Mouse (Mus musculus) E14TG2a.4 (cell line): ENCODE results near the gene Rsph10b.

ENCODE experiments used
- H3K27me3 ChIP-seq: 2 replicates; pipeline ENCODE4 v1.6.1; 2014; ENCODE audit warnings: low read length, control low read depth; ENCODE audit not compliant: insufficient read depth
- H3K36me3 ChIP-seq: 2 replicates; pipeline ENCODE4 v1.6.1; 2014; ENCODE audit warnings: low read length, control low read depth; ENCODE audit not compliant: insufficient read depth
- H3K4me1 ChIP-seq: replicated peaks from 2 replicates; pipeline ENCODE4 v1.6.1; 2014; ENCODE audit warnings: low read depth, low read length, control low read depth
- H3K4me3 ChIP-seq: replicated peaks from 2 replicates; pipeline ENCODE4 v1.5.1; 2014; ENCODE audit warnings: mild to moderate bottlenecking, low read length
- H3K9me3 ChIP-seq: 2 replicates; pipeline ENCODE4 v1.6.1; 2014; ENCODE audit warnings: low read length, control low read depth
- CTCF ChIP-seq: conservative IDR thresholded peaks from 2 replicates; pipeline ENCODE4 v1.5.1; 2014; ENCODE audit warnings: low read length
- NANOG ChIP-seq: IDR thresholded peaks from 2 replicates; pipeline ENCODE4 v1.6.1; 2014; ENCODE audit warnings: borderline replicate concordance, low read length, mixed read lengths
- POU5F1 ChIP-seq: IDR thresholded peaks from 2 replicates; pipeline ENCODE4 v1.6.1; 2014; ENCODE audit warnings: low read length, borderline replicate concordance

Gene Rsph10b

DNA sequence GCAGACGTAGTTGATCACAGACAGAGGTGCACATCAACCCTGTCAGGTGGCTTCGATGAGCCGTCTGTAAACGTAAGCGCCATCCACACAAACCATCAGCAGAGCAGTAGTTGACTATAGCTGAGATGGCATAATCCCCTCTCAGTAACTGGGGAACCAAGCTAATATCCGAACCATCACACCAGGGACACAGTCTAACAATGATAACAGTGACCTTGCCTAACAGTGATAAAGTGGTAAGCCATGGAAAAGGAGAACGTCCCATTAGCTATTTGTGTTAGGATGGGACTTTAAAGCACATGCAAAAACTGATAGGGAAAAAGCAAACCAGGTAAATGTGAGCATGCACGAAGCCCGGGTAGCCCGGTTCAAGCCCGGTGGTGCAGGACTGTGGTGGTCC lies 43.4 kb downstream of the Rsph10b start:
- TF ChIP-seq NANOG = no peak
- TF ChIP-seq POU5F1 = no peak
- no peak for TF ChIP-seq CTCF
- Histone ChIP-seq H3K27me3 (no peaks in the 10 kb centered on the region), H3K9me3 (no peaks in the 10 kb centered on the region), H3K4me1 (peaks cover 20% of the 10 kb centered on the region), H3K4me3 (no peak overlapping the region), H3K36me3 (no peaks in the 10 kb centered on the region)

DNA sequence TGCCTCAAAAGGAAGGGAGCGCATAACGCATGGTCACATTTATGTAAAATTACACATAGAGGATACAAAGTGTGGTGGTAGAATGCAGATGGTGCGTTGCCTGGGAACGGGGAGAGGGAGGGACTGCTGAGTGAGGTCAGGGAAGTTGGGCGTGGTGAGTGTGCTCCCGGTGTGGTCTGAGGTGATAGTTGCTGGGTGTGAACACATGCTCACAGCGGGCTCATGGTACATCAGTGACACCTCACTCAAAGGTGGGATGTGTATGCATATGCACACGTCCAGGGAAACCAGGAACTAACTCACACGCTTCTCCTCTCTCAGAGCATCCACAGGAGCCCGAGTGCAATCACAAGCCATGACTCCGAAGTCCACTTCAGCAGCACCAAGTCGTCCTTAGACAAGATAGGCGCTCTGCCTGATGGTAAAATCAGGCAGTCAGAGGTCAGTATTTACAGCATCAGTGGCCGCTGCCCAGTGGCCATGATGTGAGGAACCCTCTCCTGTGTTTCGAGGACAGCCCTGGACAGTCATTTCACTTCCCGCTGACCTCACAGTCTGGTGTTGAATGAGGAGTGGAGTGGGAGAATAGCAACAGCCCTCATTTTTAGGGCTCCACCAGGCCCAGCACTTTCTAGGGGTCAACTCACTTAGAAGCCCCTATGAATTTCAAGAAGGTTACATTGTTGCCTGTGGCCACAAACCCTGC lies 44.0 kb downstream of the Rsph10b start:
- Histone ChIP-seq H3K27me3 (no peaks in the 10 kb centered on the region), H3K4me3 (peak overlapping the region; percentile 32; the same call in 1 of the 2 replicates), H3K9me3 (no peaks in the 10 kb centered on the region), H3K36me3 (no peaks in the 10 kb centered on the region), H3K4me1 (peaks cover 25% of the 10 kb centered on the region)
- no peak for TF ChIP-seq NANOG

DNA sequence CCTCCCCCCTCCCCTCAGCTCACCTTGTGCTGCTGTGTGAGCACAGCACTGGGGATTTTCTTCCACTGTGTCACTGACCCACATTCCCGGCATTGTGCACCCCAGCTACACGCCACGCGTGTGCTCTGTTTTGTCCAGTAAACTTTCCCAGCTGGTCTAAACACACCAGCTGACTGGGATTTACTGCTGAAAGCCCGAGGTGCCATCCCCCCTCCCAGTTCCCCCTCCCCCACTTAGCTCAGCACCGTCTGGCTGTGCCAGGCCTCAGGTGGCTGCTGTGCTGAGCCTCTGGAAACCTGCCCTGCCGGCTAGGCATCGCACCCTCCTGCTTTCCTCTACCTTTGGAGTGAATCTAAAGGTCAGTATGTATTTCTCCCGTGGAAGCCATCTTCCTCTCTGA lies 48.0 kb downstream of the Rsph10b start:
- Histone ChIP-seq H3K9me3 (no peaks in the 10 kb centered on the region), H3K4me3 (no peak overlapping the region), H3K4me1 (peaks cover 26% of the 10 kb centered on the region), H3K36me3 (peaks cover 26% of the 10 kb centered on the region), H3K27me3 (no peaks in the 10 kb centered on the region)
- TF ChIP-seq CTCF = no peak
- no peak for TF ChIP-seq NANOG
- TF ChIP-seq POU5F1 = no peak

DNA sequence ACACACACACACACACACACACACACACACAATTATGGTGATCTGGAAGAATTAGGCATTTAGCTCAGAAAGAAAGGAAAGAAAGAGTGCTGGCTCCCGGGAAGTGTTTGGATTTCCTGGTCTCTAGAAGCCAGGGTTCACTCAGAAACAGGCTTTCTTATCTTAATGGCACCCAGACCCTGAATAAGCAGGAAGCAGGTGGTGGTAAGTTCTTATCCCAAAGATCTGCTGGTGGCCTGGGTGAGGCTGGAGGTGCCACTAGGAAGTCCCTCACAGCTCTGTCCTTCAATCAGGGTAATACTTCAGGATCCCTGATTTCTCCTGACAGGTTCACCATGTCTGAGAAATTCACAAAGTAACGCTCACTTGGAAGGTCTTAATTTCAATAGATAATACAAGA lies 49.5 kb downstream of the Rsph10b start:
- Histone ChIP-seq H3K27me3 (no peaks in the 10 kb centered on the region), H3K4me3 (no peak overlapping the region), H3K9me3 (no peaks in the 10 kb centered on the region), H3K4me1 (peaks cover 34% of the 10 kb centered on the region), H3K36me3 (peaks cover 40% of the 10 kb centered on the region)
- TF ChIP-seq POU5F1 (no peak), CTCF (no peak), NANOG (no peak)

DNA sequence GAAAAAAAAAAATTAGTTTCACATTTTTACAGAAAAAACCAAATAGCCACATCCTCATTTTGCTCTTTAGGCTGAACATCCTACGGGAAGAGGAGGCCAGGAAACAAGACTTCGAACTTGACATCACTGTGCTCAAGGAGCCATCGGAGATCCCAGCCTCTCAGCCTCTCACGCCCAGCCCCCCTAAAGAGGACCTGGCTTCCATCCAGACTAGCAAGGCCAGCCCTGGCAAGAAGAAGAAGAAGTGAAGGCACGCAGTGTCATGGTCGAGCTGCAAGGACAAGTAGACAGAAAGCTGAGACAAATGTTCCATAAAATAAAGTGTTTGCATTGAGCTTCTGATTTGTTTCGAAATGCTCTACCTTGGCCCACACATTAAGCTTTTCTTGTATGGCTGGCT lies 52.5 kb downstream of the Rsph10b start:
- Histone ChIP-seq H3K4me3 (no peak overlapping the region), H3K9me3 (no peaks in the 10 kb centered on the region), H3K36me3 (peaks cover 70% of the 10 kb centered on the region), H3K4me1 (peaks cover 34% of the 10 kb centered on the region), H3K27me3 (no peaks in the 10 kb centered on the region)
- TF ChIP-seq NANOG (no peak), CTCF (no peak), POU5F1 (no peak)

DNA sequence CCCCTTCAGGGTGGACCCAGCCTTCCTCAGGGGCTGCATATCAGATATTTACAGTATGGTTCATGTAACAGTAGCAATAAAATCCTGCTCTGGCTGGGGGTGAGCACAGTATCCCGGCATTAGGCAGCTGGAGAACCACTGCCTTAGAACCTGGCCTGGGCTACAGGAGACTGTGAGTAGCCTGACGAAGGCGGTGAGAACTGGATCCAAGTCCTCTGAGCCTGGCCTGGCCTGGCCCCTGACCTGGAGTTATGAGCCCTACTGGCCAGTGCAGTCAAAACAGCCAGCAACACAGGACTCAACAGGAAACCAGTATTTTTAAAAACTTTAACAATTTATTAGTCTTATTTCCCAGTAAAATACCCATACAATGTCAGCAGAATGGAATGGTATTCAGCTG lies 54.8 kb downstream of the Rsph10b start:
- Histone ChIP-seq H3K4me1 (peaks cover 28% of the 10 kb centered on the region), H3K36me3 (peaks cover 92% of the 10 kb centered on the region), H3K9me3 (no peaks in the 10 kb centered on the region), H3K27me3 (no peaks in the 10 kb centered on the region), H3K4me3 (no peak overlapping the region)
- TF ChIP-seq CTCF (no peak), POU5F1 (no peak), NANOG (no peak)

DNA sequence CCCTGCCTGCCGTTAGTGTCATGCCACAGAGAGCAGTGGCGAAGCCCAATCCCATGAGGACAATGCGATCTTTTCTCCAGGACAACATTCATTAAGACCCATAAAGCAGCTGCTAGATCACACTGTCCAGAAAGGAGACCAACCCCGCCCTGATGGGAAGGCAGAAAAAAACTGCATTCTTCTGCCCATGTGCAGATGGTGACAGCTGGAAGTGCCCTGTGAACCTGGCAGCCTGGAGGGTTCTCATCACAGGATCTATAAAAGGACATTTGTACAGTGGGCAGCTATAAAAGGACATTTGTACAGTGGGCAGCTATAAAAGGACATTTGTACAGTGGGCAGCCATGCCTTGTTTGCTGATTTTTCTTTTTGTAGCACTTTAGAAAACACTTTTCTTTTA lies 56.2 kb downstream of the Rsph10b start:
- no peak overlapping the region for H3K4me3 ChIP-seq
- TF ChIP-seq CTCF = no peak
- TF ChIP-seq POU5F1 = no peak
- no peak for TF ChIP-seq NANOG
- H3K9me3 ChIP-seq = no peaks in the 10 kb centered on the region

DNA sequence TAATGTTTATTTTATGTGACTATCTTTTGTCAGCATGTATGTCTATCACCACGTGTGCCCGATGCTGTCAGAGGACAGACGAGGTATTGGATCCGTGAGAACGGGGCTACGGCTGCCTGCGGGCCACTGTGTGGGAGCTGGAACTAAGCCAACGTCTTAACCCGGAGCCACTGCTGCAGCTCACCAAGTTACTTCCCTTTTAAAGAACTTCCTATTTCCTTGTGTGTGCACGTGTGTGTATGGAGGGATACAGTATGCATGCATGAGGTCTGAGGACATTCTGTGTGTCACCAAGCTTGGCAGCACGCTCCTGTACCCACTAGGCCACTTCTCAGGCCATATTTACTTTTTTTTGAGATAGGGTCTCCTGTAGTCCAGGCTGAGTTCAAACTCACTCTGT lies 57.3 kb downstream of the Rsph10b start:
- H3K9me3 ChIP-seq = no peaks in the 10 kb centered on the region
- TF ChIP-seq CTCF = no peak

More for the DNA sequence above, 56.2 kb downstream of the Rsph10b start:
- Histone ChIP-seq H3K27me3 (no peaks in the 10 kb centered on the region), H3K4me1 (peaks cover 41% of the 10 kb centered on the region), H3K36me3 (peaks cover 99% of the 10 kb centered on the region)

DNA sequence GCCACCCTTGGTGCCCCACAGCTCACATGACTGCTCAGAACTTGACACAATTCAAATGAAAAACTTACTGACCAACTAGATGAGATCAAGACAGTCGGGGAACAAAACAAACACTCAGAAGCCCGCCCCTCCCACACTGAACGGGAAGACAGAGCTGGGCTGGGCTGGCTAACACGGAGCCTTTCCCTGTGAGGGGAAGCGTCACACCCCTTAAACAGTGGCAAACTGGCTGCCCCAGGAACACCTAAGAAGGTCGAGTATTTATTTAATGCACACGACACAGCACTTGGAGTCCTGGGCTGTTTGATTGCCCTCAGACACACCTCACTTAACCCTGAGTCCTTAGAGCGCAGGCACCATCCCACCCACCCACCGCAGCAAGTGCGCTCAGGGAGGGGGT lies 59.8 kb downstream of the Rsph10b start:
- TF ChIP-seq POU5F1 = no peak
- no peak for TF ChIP-seq NANOG
- no peak for TF ChIP-seq CTCF
- peaks cover 41% of the 10 kb centered on the region for H3K4me1 ChIP-seq
- H3K36me3 ChIP-seq = peaks cover 98% of the 10 kb centered on the region
- no peaks in the 10 kb centered on the region for H3K9me3 ChIP-seq
- no peaks in the 10 kb centered on the region for H3K27me3 ChIP-seq
- no peak overlapping the region for H3K4me3 ChIP-seq

More for the DNA sequence above, 57.3 kb downstream of the Rsph10b start:
- no peak overlapping the region for H3K4me3 ChIP-seq
- peaks cover 51% of the 10 kb centered on the region for H3K4me1 ChIP-seq
- H3K36me3 ChIP-seq = peaks cover 98% of the 10 kb centered on the region
- H3K27me3 ChIP-seq = no peaks in the 10 kb centered on the region
